Mouse (Mus musculus) neural tube, embryonic 15.5 days (tissue): ENCODE data around the gene Mecom. TPM values are rescaled to one million over a fixed set of nuclear protein-coding genes. Genes with fewer than 3 reads are reported as not detected.

Experiments used
- ATAC-seq: fragments of 200-750 bp; cut with Nextera tagmentation; 2 replicates; pipeline ENCODE4 v1.8.0; 2017; ENCODE audit warnings: mild to moderate bottlenecking, moderate TSS enrichment, moderate library complexity; ENCODE audit not compliant: low FRiP score
- H3K27ac ChIP-seq: fragments of 300-500 bp; sonication (generic); replicated peaks from 2 replicates; pipeline ENCODE4 v1.5.1; 2015; ENCODE audit warnings: mild to moderate bottlenecking, inconsistent platforms
- H3K27me3 ChIP-seq: fragments of 300-500 bp; sonication (generic); replicated peaks from 2 replicates; pipeline ENCODE4 v1.6.1; 2015; ENCODE audit warnings: inconsistent platforms
- H3K36me3 ChIP-seq: fragments of 300-500 bp; sonication (generic); 2 replicates; pipeline ENCODE4 v1.6.1; 2015; ENCODE audit warnings: inconsistent platforms
- H3K4me1 ChIP-seq: fragments of 300-500 bp; sonication (generic); 2 replicates; pipeline ENCODE4 v1.6.1; 2015; ENCODE audit warnings: inconsistent platforms
- H3K4me2 ChIP-seq: fragments of 300-500 bp; sonication (generic); 2 replicates; pipeline ENCODE4 v1.6.1; 2015; ENCODE audit warnings: inconsistent platforms, mild to moderate bottlenecking, moderate library complexity
- H3K4me3 ChIP-seq: fragments of 300-500 bp; sonication (generic); replicated peaks from 2 replicates; pipeline ENCODE4 v1.5.1; 2015; ENCODE audit warnings: mild to moderate bottlenecking, inconsistent platforms
- H3K9ac ChIP-seq: fragments of 300-500 bp; sonication (generic); replicated peaks from 2 replicates; pipeline ENCODE4 v1.6.1; 2015; ENCODE audit warnings: mild to moderate bottlenecking, inconsistent platforms
- H3K9me3 ChIP-seq: fragments of 300-500 bp; sonication (generic); replicated peaks from 2 replicates; pipeline ENCODE4 v1.6.1; 2016; ENCODE audit warnings: inconsistent platforms
- WGBS: fragments of 180-500 bp; shearing (Covaris S2); methylation state at CpG from one replicate; pipeline ENCODE4 v1.1.7; 2015; ENCODE audit warnings: mixed read lengths; 5-methylcytosine and 5-hydroxymethylcytosine counted together
- polyA plus RNA-seq: library from polyadenylated mRNA; unstranded; fragments of >200 nt; fragmentation: Nextera tagmentation; extraction: Ambion mirVana; gene quantifications from 2 replicates; pipeline ENCODE4 v1.2.1, GENCODE M21; 2015

Mecom gene
- polyA plus RNA-seq, 1 experiment from 2014 or later = 5.2 TPM

GRCm38 (mm10) chr3:29957365-29958236, 590.2 kb downstream of the Mecom start:
- H3K36me3 ChIP-seq = no peaks in the 10 kb centered on the region
- H3K4me2 ChIP-seq = peak overlapping the region; percentile 5
- ATAC-seq = 0 out of 2 replicates have a peak, but pooled peaks have one; percentile 53
- no peak overlapping the region for H3K4me3 ChIP-seq
- H3K27me3 ChIP-seq = no peaks in the 10 kb centered on the region
- 45% methylated on average over 10 of the region's 10 CpGs for WGBS
- peaks cover 11% of the 10 kb centered on the region; the same call in 1 of the 2 replicates for H3K4me1 ChIP-seq
- no peak overlapping the region for H3K27ac ChIP-seq
- H3K9ac ChIP-seq = no peak overlapping the region
- no peaks in the 10 kb centered on the region for H3K9me3 ChIP-seq

GRCm38 (mm10) chr3:29953269-29953668, 594.5 kb downstream of the Mecom start:
- no peak overlapping the region for H3K9ac ChIP-seq
- H3K27ac ChIP-seq = no peak overlapping the region
- H3K4me3 ChIP-seq = no peak overlapping the region
- H3K9me3 ChIP-seq = no peaks in the 10 kb centered on the region
- peaks cover 11% of the 10 kb centered on the region; the same call in 1 of the 2 replicates for H3K4me1 ChIP-seq
- H3K4me2 ChIP-seq = no peak overlapping the region
- no peaks in the 10 kb centered on the region for H3K27me3 ChIP-seq
- 71% methylated on average over 3 of the region's 3 CpGs for WGBS
- no peaks in the 10 kb centered on the region for H3K36me3 ChIP-seq
- no peak for ATAC-seq

- 86% methylated on average over 5 of the region's 5 CpGs for WGBS
- ATAC-seq = no peak
- H3K27me3 ChIP-seq = no peaks in the 10 kb centered on the region
- no peaks in the 10 kb centered on the region for H3K36me3 ChIP-seq
- no peaks in the 10 kb centered on the region for H3K9me3 ChIP-seq
- no peak overlapping the region for H3K4me3 ChIP-seq
- H3K4me2 ChIP-seq = no peak overlapping the region
- H3K9ac ChIP-seq = no peak overlapping the region
- no peaks in the 10 kb centered on the region for H3K4me1 ChIP-seq
- no peak overlapping the region for H3K27ac ChIP-seq
These were observed 597.0 kb downstream of the Mecom start for GRCm38 (mm10) chr3:29950853-29951252.

GRCm38 (mm10) chr3:29903596-29904308, 644.1 kb downstream of the Mecom start:
- Histone ChIP-seq H3K36me3 (no peaks in the 10 kb centered on the region), H3K4me3 (no peak overlapping the region), H3K27ac (no peak overlapping the region), H3K4me1 (no peaks in the 10 kb centered on the region), H3K27me3 (no peaks in the 10 kb centered on the region), H3K9me3 (no peaks in the 10 kb centered on the region), H3K9ac (no peak overlapping the region), H3K4me2 (no peak overlapping the region)
- WGBS = 64% methylated on average over 11 of the region's 11 CpGs
- peak; percentile 47; the same call in 1 of the 2 replicates for ATAC-seq

Other genes with a start within 250 kb of the Mecom start
- 0.59 and 1.2 TPM in 2 replicates for gene Actrt3, start 51.9 kb upstream of the Mecom start, polyA plus RNA-seq
- gene Mynn, start 54.1 kb upstream of the Mecom start, polyA plus RNA-seq = 25.4 and 27.8 TPM in 2 replicates
- not detected in 2 replicates for gene Lrriq4, start 96.5 kb upstream of the Mecom start, polyA plus RNA-seq
- 0.79 and 0.97 TPM in 2 replicates for gene Lrrc34, start 99.9 kb upstream of the Mecom start, polyA plus RNA-seq
- gene Lrrc31, start 151.8 kb upstream of the Mecom start, polyA plus RNA-seq = not detected in 2 replicates
- gene Samd7, start 198.3 kb upstream of the Mecom start, polyA plus RNA-seq = not detected in 2 replicates
- gene Sec62, start 244.9 kb upstream of the Mecom start, polyA plus RNA-seq = 86.5 and 96.0 TPM in 2 replicates